Mouse (Mus musculus): Measurements from ENCODE around the gene Spdl1. TPM values are rescaled to one million over a fixed set of nuclear protein-coding genes. Genes with fewer than 3 reads are reported as not detected.

Spdl1 gene
- polyA plus RNA-seq, 1 experiment from 2014 or later: 5.0 TPM

DNA sequence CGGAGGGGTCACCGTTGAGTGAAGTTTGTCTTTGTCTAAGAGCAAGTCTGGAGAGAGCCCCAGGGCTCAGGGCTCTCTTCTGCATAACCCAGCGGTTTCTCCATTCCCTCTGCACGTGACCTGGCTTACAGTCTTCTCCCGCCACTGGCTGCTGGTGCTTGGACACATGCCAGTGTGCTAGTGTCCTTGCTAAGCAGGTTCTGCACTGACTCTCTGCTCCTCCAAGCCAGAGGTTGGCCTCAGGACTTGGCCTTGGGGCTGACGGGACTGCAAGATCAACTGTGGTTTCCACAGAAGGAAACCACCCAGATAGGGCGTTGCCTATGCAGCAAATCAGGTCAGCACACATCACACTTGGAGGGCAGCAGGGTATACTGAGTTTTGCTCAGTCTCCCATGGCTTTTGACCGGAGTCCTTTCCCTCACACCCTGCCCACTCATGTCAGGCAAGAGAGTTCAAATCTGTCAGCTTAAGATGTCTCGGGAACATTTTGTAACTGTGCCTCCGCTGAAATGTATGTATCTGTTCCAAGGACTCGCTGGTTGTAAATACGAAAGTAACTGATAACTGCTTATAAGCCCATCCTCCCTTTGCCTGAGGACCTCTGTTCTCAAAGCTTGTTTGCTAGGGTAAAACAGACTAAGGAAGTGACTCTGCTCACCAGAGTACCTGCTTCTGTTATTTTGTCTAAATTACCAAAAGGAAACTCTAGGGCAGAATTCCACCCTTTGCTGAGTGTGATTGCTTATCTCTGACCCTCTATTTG, 62.0 kb downstream of the Spdl1 start:
- ATAC-seq (ENCODE audit: low FRiP score, low TSS enrichment) (peak; percentile 56), DNase-seq (ENCODE audit: low spot score) (peak; percentile 27)
- H3K27ac ChIP-seq (replicated peaks): no peak overlapping the region
- H3K4me2 ChIP-seq (replicated peaks; ENCODE audit: low read depth): no peak overlapping the region
- H3K4me1 ChIP-seq (replicated peaks; ENCODE audit: control insufficient read depth, insufficient read depth): no peaks in the 10 kb centered on the region
- H3K4me3 ChIP-seq (ENCODE audit: low read depth, low read length): no peak overlapping the region
- no peak overlapping the region for H3K9ac ChIP-seq (ENCODE audit: low read length)
- H3K36me3 ChIP-seq (ENCODE audit: control insufficient read depth, insufficient read depth, low read length): no peaks in the 10 kb centered on the region
- 39% methylated on average over 12 of the region's 12 CpGs for WGBS
- TF ChIP-seq CTCF (IDR thresholded peaks at IDR 0.05; ENCODE audit: low read depth): no peak
- TF ChIP-seq EP300 (optimal IDR thresholded peaks at IDR 0.05): no peak
- H3K9me3 ChIP-seq (ENCODE audit: control insufficient read depth, low read length): no peaks in the 10 kb centered on the region
- H3K27me3 ChIP-seq (ENCODE audit: control insufficient read depth, insufficient read depth, low read length): no peaks in the 10 kb centered on the region

DNA sequence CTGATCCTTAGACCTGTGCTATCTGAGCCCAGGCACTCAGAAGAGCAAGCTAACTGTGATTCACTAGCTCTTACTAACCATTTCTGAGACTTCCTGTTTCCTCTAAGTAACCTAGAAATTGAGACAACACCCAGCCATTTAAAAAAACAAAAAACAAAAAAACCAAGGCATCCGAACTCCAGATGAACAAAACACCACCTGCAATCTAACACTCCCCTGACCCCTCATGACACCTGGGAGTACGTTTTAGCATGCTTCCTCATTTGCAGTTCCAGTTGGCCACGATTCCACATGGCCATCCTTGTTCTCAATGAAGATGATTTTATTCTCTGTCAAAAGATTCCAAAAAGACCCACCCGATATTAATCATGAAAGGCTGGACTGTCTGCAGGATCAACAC, 62.8 kb downstream of the Spdl1 start:
- no peak overlapping the region for H3K4me3 ChIP-seq (ENCODE audit: low read depth, low read length)
- H3K4me1 ChIP-seq (replicated peaks; ENCODE audit: control insufficient read depth, insufficient read depth): no peaks in the 10 kb centered on the region
- no peaks in the 10 kb centered on the region for H3K9me3 ChIP-seq (ENCODE audit: control insufficient read depth, low read length)
- DNase-seq (ENCODE audit: low spot score) (no peak), ATAC-seq (ENCODE audit: low FRiP score, low TSS enrichment) (no peak)
- no peak overlapping the region for H3K4me2 ChIP-seq (replicated peaks; ENCODE audit: low read depth)
- 51% methylated on average over 4 of the region's 4 CpGs for WGBS
- no peaks in the 10 kb centered on the region for H3K36me3 ChIP-seq (ENCODE audit: control insufficient read depth, insufficient read depth, low read length)
- no peaks in the 10 kb centered on the region for H3K27me3 ChIP-seq (ENCODE audit: control insufficient read depth, insufficient read depth, low read length)
- no peak overlapping the region for H3K27ac ChIP-seq (replicated peaks)
- no peak overlapping the region for H3K9ac ChIP-seq (ENCODE audit: low read length)
- TF ChIP-seq EP300 (optimal IDR thresholded peaks at IDR 0.05) (no peak), CTCF (IDR thresholded peaks at IDR 0.05; ENCODE audit: low read depth) (no peak)

DNA sequence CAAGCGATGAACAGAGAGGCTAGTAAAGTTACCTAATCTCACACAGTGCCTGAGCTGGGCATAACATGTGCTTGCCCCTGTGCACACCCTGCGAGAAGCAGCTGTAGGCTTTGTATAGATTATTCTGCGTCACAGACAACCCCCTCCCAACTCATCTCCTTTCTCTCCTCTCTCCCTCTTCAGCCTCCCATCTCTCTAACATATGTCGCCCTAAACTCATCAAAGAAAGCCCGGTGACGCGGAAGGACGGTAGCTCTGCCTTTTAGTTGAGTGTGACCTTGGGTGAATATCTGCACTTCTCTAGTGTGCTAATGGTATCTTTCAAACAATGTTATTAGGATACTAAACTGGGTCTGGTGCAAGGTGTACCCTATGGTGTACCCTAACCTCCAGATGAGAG, 63.5 kb downstream of the Spdl1 start:
- no peaks in the 10 kb centered on the region for H3K36me3 ChIP-seq (ENCODE audit: control insufficient read depth, insufficient read depth, low read length)
- H3K4me1 ChIP-seq (replicated peaks; ENCODE audit: control insufficient read depth, insufficient read depth): no peaks in the 10 kb centered on the region
- TF ChIP-seq EP300 (optimal IDR thresholded peaks at IDR 0.05): no peak
- no peak for TF ChIP-seq CTCF (IDR thresholded peaks at IDR 0.05; ENCODE audit: low read depth)
- no peak overlapping the region for H3K4me3 ChIP-seq (ENCODE audit: low read depth, low read length)
- no peak overlapping the region for H3K4me2 ChIP-seq (replicated peaks; ENCODE audit: low read depth)
- no peak overlapping the region for H3K27ac ChIP-seq (replicated peaks)
- WGBS: 90% methylated on average over 8 of the region's 8 CpGs
- no peak for DNase-seq (ENCODE audit: low spot score)
- no peak overlapping the region for H3K9ac ChIP-seq (ENCODE audit: low read length)
- no peaks in the 10 kb centered on the region for H3K9me3 ChIP-seq (ENCODE audit: control insufficient read depth, low read length)
- no peaks in the 10 kb centered on the region for H3K27me3 ChIP-seq (ENCODE audit: control insufficient read depth, insufficient read depth, low read length)
- ATAC-seq (ENCODE audit: low FRiP score, low TSS enrichment): no peak

DNA sequence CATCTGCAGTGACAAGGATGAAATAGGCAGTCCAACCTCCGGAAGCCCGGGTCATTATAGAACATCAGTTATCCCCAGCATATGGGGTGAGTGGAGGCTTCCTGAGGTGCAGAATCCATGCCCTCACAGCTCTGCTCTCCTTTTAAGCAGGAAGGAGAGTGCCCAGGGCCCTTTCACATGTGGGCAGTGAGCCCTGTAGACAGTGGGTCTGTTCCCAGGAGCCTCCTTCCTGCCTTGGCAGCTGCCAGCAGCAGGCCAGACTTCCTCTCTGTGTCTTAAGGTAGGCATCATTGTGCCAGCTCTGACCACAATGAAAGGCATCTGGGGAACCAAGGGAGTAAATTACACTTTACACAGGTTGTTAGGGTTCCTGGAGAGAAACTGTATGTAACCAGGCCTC, 64.0 kb downstream of the Spdl1 start:
- Histone ChIP-seq H3K4me1 (replicated peaks; ENCODE audit: control insufficient read depth, insufficient read depth) (no peaks in the 10 kb centered on the region), H3K27ac (replicated peaks) (no peak overlapping the region), H3K9me3 (ENCODE audit: control insufficient read depth, low read length) (no peaks in the 10 kb centered on the region), H3K27me3 (ENCODE audit: control insufficient read depth, insufficient read depth, low read length) (no peaks in the 10 kb centered on the region), H3K9ac (ENCODE audit: low read length) (no peak overlapping the region), H3K36me3 (ENCODE audit: control insufficient read depth, insufficient read depth, low read length) (no peaks in the 10 kb centered on the region), H3K4me2 (replicated peaks; ENCODE audit: low read depth) (no peak overlapping the region), H3K4me3 (ENCODE audit: low read depth, low read length) (no peak overlapping the region)
- DNase-seq (ENCODE audit: low spot score) (no peak), ATAC-seq (ENCODE audit: low FRiP score, low TSS enrichment) (no peak)
- 85% methylated on average over 2 of the region's 2 CpGs for WGBS
- TF ChIP-seq CTCF (IDR thresholded peaks at IDR 0.05; ENCODE audit: low read depth): no peak
- TF ChIP-seq EP300 (optimal IDR thresholded peaks at IDR 0.05): no peak

- ATAC-seq (ENCODE audit: low FRiP score, low TSS enrichment) (no peak), DNase-seq (ENCODE audit: low spot score) (no peak)
- no peak for TF ChIP-seq CTCF (IDR thresholded peaks at IDR 0.05; ENCODE audit: low read depth)
- TF ChIP-seq EP300 (optimal IDR thresholded peaks at IDR 0.05): no peak
- 68% methylated on average over 5 of the region's 5 CpGs for WGBS
- H3K9me3 ChIP-seq (ENCODE audit: control insufficient read depth, low read length): no peaks in the 10 kb centered on the region
- no peak overlapping the region for H3K9ac ChIP-seq (ENCODE audit: low read length)
- no peak overlapping the region for H3K4me2 ChIP-seq (replicated peaks; ENCODE audit: low read depth)
- H3K4me1 ChIP-seq (replicated peaks; ENCODE audit: control insufficient read depth, insufficient read depth): no peaks in the 10 kb centered on the region
- no peaks in the 10 kb centered on the region for H3K36me3 ChIP-seq (ENCODE audit: control insufficient read depth, insufficient read depth, low read length)
- no peaks in the 10 kb centered on the region for H3K27me3 ChIP-seq (ENCODE audit: control insufficient read depth, insufficient read depth, low read length)
- no peak overlapping the region for H3K27ac ChIP-seq (replicated peaks)
- no peak overlapping the region for H3K4me3 ChIP-seq (ENCODE audit: low read depth, low read length)
Observed at GRCm38 (mm10) chr11:34763739-34764361, 69.6 kb downstream of the Spdl1 start.

- no peak for TF ChIP-seq EP300 (optimal IDR thresholded peaks at IDR 0.05)
- TF ChIP-seq CTCF (IDR thresholded peaks at IDR 0.05; ENCODE audit: low read depth): no peak
- Histone ChIP-seq H3K4me3 (ENCODE audit: low read depth, low read length) (no peak overlapping the region), H3K9ac (ENCODE audit: low read length) (no peak overlapping the region), H3K36me3 (ENCODE audit: control insufficient read depth, insufficient read depth, low read length) (no peaks in the 10 kb centered on the region), H3K4me1 (replicated peaks; ENCODE audit: control insufficient read depth, insufficient read depth) (no peaks in the 10 kb centered on the region), H3K9me3 (ENCODE audit: control insufficient read depth, low read length) (no peaks in the 10 kb centered on the region), H3K27ac (replicated peaks) (no peak overlapping the region), H3K27me3 (ENCODE audit: control insufficient read depth, insufficient read depth, low read length) (no peaks in the 10 kb centered on the region), H3K4me2 (replicated peaks; ENCODE audit: low read depth) (no peak overlapping the region)
- ATAC-seq (ENCODE audit: low FRiP score, low TSS enrichment): no peak
- 84% methylated on average over 5 of the region's 5 CpGs for WGBS
- no peak for DNase-seq (ENCODE audit: low spot score)
Observed at GRCm38 (mm10) chr11:34762570-34763127, 70.8 kb downstream of the Spdl1 start.
